In genomic region chr19:24453379-24453778, GRCm38 (mm10) we compare ENCODE assay signal across 9 mouse cellular contexts. TPM values are rescaled to one million over a fixed set of nuclear protein-coding genes. Genes with fewer than 3 reads are reported as not detected.
DNase-seq lines count a peak whose midpoint lies in the region; ATAC-seq and TF ChIP-seq lines count a peak whose summit lies in the region.
"Had no signal": no experiment of that assay in that cellular context is flagged by ENCODE, and none has a peak within 500 bp of the region (broad histone marks: within the 10 kb centered on the region; RNA-seq: fewer than 3 reads in every experiment).

No protein-coding gene starts in this region.

- H3K36me3 ChIP-seq in heart, adult 2 months (ENCODE audit: control insufficient read depth, insufficient read depth, low read length) = no peaks in the 10 kb centered on the region
- H3K36me3 ChIP-seq in heart, embryonic 16.5 days (ENCODE audit: control insufficient read depth, insufficient read depth) = no peaks in the 10 kb centered on the region
- H3K36me3 ChIP-seq in midbrain, embryonic 14.5 days (ENCODE audit: control insufficient read depth, insufficient read depth, low read length) = no peaks in the 10 kb centered on the region
- H3K36me3 ChIP-seq: liver, embryonic 12.5 days had no signal

- no peak for TF ChIP-seq CTCF in heart, adult 2 months (IDR thresholded peaks at IDR 0.05)

- no peak for TF ChIP-seq EP300 in heart, adult 2 months (IDR thresholded peaks at IDR 0.05; ENCODE audit: insufficient read depth, low read depth, low read length)

- intact Hi-C loops in heart, adult 2 months (cut with DNase I) = loop anchor here (2.0 kb wide), 1 partner anchor 27 kb away; no protein-coding TSS in a partner anchor
- intact Hi-C loops in heart, postnatal 25 days (cut with DNase I) = no loop called here

- no peak overlapping the region for H3K4me3 ChIP-seq in heart, adult 2 months
- H3K4me3 ChIP-seq in heart, embryonic 16.5 days (ENCODE audit: low read length) = no peak overlapping the region
- H3K4me3 ChIP-seq in midbrain, embryonic 14.5 days (replicated peaks; ENCODE audit: low read depth, low read length) = peak overlapping the region; percentile 4; the same call in 1 of the 2 replicates
- H3K4me3 ChIP-seq: liver, embryonic 12.5 days had no signal

- no peaks in the 10 kb centered on the region for H3K79me2 ChIP-seq in heart, adult 2 months (replicated peaks; ENCODE audit: control insufficient read depth, insufficient read depth, low read length)

- H3K9ac ChIP-seq in heart, adult 2 months (ENCODE audit: low read depth, low read length) = no peak overlapping the region
- no peak overlapping the region for H3K9ac ChIP-seq in heart, embryonic 16.5 days (ENCODE audit: low read length)
- no peak overlapping the region for H3K9ac ChIP-seq in midbrain, embryonic 14.5 days (replicated peaks; ENCODE audit: low read length)

- peak overlapping the region; percentile 60 for H3K27ac ChIP-seq in heart, adult 2 months
- H3K27ac ChIP-seq in heart, embryonic 16.5 days (ENCODE audit: low read length) = peak overlapping the region; percentile 44; the same call in 1 of the 2 replicates
- H3K27ac ChIP-seq in midbrain, embryonic 14.5 days (replicated peaks; ENCODE audit: low read depth, low read length) = 0 out of 2 replicates have a peak overlapping the region, but pooled peaks have one; percentile 45

- no peak overlapping the region for H3K4me2 ChIP-seq in heart, embryonic 16.5 days (ENCODE audit: low read depth, low read length)
- H3K4me2 ChIP-seq in midbrain, embryonic 14.5 days (ENCODE audit: low read length) = peak overlapping the region; percentile 46

- H3K4me1 ChIP-seq in heart, adult 2 months (ENCODE audit: control insufficient read depth, insufficient read depth, low read length) = no peaks in the 10 kb centered on the region; the same call in 1 of the 2 replicates
- H3K4me1 ChIP-seq in heart, embryonic 16.5 days (ENCODE audit: control insufficient read depth, insufficient read depth, low read length) = peaks cover 28% of the 10 kb centered on the region
- H3K4me1 ChIP-seq in midbrain, embryonic 14.5 days (ENCODE audit: control insufficient read depth, insufficient read depth, low read length) = peaks cover 7% of the 10 kb centered on the region; the same call in 1 of the 2 replicates

- H3K27me3 ChIP-seq in heart, adult 2 months (ENCODE audit: control insufficient read depth, insufficient read depth, low read length) = no peaks in the 10 kb centered on the region
- no peaks in the 10 kb centered on the region for H3K27me3 ChIP-seq in heart, embryonic 16.5 days (ENCODE audit: control insufficient read depth, insufficient read depth, low read length)
- no peaks in the 10 kb centered on the region for H3K27me3 ChIP-seq in midbrain, embryonic 14.5 days (ENCODE audit: control insufficient read depth, insufficient read depth, low read length)
- H3K27me3 ChIP-seq: liver, embryonic 12.5 days had no signal

- no peak for TF ChIP-seq POLR2A in heart, adult 2 months (IDR thresholded peaks at IDR 0.05; ENCODE audit: insufficient read depth, low read depth, low read length)

- H3K9me3 ChIP-seq in heart, embryonic 16.5 days (replicated peaks; ENCODE audit: control insufficient read depth, low read length) = no peaks in the 10 kb centered on the region
- H3K9me3 ChIP-seq in midbrain, embryonic 14.5 days (ENCODE audit: control insufficient read depth, low read length) = no peaks in the 10 kb centered on the region
- H3K9me3 ChIP-seq: liver, embryonic 12.5 days had no signal

- DNase-seq in heart, adult 2 months = peak in 1 of 2 experiments; percentile 9
- DNase-seq in heart, postnatal 25 days (ENCODE audit: low spot score) = no peak
- peak; percentile 54 for DNase-seq in cerebellum, adult 9-10 months
- DNase-seq in midbrain, embryonic 14.5 days = peak; percentile 69
- no peak for DNase-seq in yolk sac, embryonic 10.5 days (ENCODE audit: low spot score)
- no peak for DNase-seq in adrenal gland, adult 8-10 months
- no peak for DNase-seq in gastrocnemius, postnatal 25 days

- ATAC-seq in heart, embryonic 16.5 days (replicated peaks; ENCODE audit: extremely low read depth, insufficient read depth, low FRiP score) = no peak
- no peak for ATAC-seq in midbrain, embryonic 14.5 days (ENCODE audit: low FRiP score, low TSS enrichment)

- WGBS in heart, adult 2 months = 53% methylated on average over 13 of the region's 13 CpGs
- 62% methylated on average over 13 of the region's 13 CpGs for WGBS in heart, embryonic 16.5 days
- 15% methylated on average over 13 of the region's 13 CpGs for WGBS in midbrain, embryonic 14.5 days

RNA-seq across cellular contexts. Expression of gene Fam122a, which starts 23.8 kb away (rescaled TPM):
- 10 to 100 TPM; 25.2 to 28.8 TPM for total RNA-seq in heart, adult 2 months (2021)
- polyA plus RNA-seq in heart, adult 2 months (2012; rRNA removed) = 26.4 and 27.4 TPM in 2 replicates
- total RNA-seq in heart, postnatal 25 days (2021) = 10 to 100 TPM; 19.9 to 20.9 TPM
- polyA plus RNA-seq in heart, embryonic 16.5 days (2015; fragmentation: Nextera tagmentation; extraction: Ambion mirVana) = 40.2 and 43.4 TPM in 2 replicates
- polyA plus RNA-seq in midbrain, embryonic 14.5 days (2014; fragmentation: Nextera tagmentation; extraction: Ambion mirVana) = 55.6 and 61.2 TPM in 2 replicates
- 10 to 100 TPM; 28.0 to 37.9 (median 33.5) TPM for total RNA-seq in adrenal gland, adult 8-10 months (2022)
- 10 to 100 TPM; 12.2 to 17.5 TPM for total RNA-seq in gastrocnemius, postnatal 25 days (2021)

Comparison
In these comparisons a context has a peak if more than half of its experiments do, and no peak if none do; other contexts are left out.
1. DNase-seq: peak in cerebellum, adult 9-10 months (single experiment) and midbrain, embryonic 14.5 days (single experiment); none in heart, postnatal 25 days (single experiment), yolk sac, embryonic 10.5 days (single experiment), adrenal gland, adult 8-10 months (single experiment) and gastrocnemius, postnatal 25 days (single experiment).
2. Peak in every context shown above with its lines, with median percentiles within 50 percentile points of each other: H3K27ac ChIP-seq.